Mouse (Mus musculus) bone marrow macrophage, adult 2 months (primary cell): ENCODE results near the gene Serpina10.

Source experiments
- CTCF ChIP-seq: IDR thresholded peaks from 2 replicates; pipeline ENCODE4 v1.5.1; 2012; ENCODE audit warnings: low read depth, mild to moderate bottlenecking, low read length, moderate library complexity
- POLR2A ChIP-seq: IDR thresholded peaks from 2 replicates; pipeline ENCODE4 v1.6.1; 2012; ENCODE audit warnings: mild to moderate bottlenecking, low read depth, low read length, borderline replicate concordance

DNA sequence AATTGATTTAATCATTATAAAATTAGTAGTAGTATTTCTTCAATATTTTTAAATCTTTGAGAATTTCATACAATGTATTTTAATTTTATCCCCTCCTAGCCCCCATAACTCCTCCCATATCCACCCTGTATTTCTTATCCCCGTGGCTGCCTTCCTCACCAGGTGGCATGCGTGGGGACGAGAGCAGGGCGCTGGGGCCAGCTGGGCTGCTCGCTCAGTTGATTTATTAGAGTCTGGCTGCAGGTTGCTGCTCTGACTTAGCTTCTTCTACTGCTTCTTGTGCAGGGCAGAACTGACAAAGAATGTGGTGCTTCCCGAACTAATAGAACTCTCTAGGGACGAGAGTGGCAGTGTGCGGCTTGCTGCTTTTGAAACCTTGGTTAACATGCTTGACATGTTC is 47.5 kb downstream of the Serpina10 start:
- TF ChIP-seq CTCF (no peak), POLR2A (no peak)
